Mouse (Mus musculus) lung, embryonic 15.5 days (tissue): ENCODE results near the gene Ppil4. TPM values are rescaled to one million over a fixed set of nuclear protein-coding genes. Genes with fewer than 3 reads are reported as not detected.

Source experiments
- ATAC-seq: fragments of 200-750 bp; cut with Nextera tagmentation; 2 replicates; pipeline ENCODE4 v1.8.0; 2017; ENCODE audit warnings: moderate number of reproducible peaks, borderline replicate concordance; ENCODE audit not compliant: low FRiP score, low TSS enrichment; ENCODE audit errors: extremely low read depth
- H3K27ac ChIP-seq: fragments of 300-500 bp; sonication (generic); 2 replicates; pipeline ENCODE4 v1.5.1; 2015; ENCODE audit warnings: moderate library complexity, mild to moderate bottlenecking, inconsistent platforms
- H3K27me3 ChIP-seq: fragments of 300-500 bp; sonication (generic); 2 replicates; pipeline ENCODE4 v1.6.1; 2015; ENCODE audit warnings: inconsistent platforms
- H3K36me3 ChIP-seq: fragments of 300-500 bp; sonication (generic); 2 replicates; pipeline ENCODE4 v1.6.1; 2015; ENCODE audit warnings: inconsistent platforms
- H3K4me1 ChIP-seq: fragments of 300-500 bp; sonication (generic); 2 replicates; pipeline ENCODE4 v1.6.1; 2015; ENCODE audit warnings: inconsistent platforms
- H3K4me2 ChIP-seq: fragments of 300-500 bp; sonication (generic); 2 replicates; pipeline ENCODE4 v1.6.1; 2015; ENCODE audit warnings: inconsistent platforms, mild to moderate bottlenecking, moderate library complexity
- H3K4me3 ChIP-seq: fragments of 300-500 bp; sonication (generic); 2 replicates; pipeline ENCODE4 v1.5.1; 2015; ENCODE audit warnings: mild to moderate bottlenecking, inconsistent platforms
- H3K9ac ChIP-seq: fragments of 300-500 bp; sonication (generic); 2 replicates; pipeline ENCODE4 v1.6.1; 2015; ENCODE audit warnings: inconsistent platforms
- H3K9me3 ChIP-seq: fragments of 300-500 bp; sonication (generic); 2 replicates; pipeline ENCODE4 v1.6.1; 2016; ENCODE audit warnings: inconsistent platforms
- WGBS: fragments of 180-500 bp; shearing (Covaris S2); methylation state at CpG from one replicate; pipeline ENCODE4 v1.1.7; 2015; 5-methylcytosine and 5-hydroxymethylcytosine counted together
- polyA plus RNA-seq: library from polyadenylated mRNA; unstranded; fragments of >200 nt; fragmentation: Nextera tagmentation; extraction: Ambion mirVana; gene quantifications from 2 replicates; pipeline ENCODE4 v1.2.1, GENCODE M21; 2015

The Ppil4 gene
- polyA plus RNA-seq, 1 experiment from 2014 or later = 37.5 TPM

GRCm38 (mm10) chr10:7825281-7825665, 32.6 kb downstream of the Ppil4 start:
- Histone ChIP-seq H3K36me3 (peaks cover 36% of the 10 kb centered on the region), H3K9me3 (no peaks in the 10 kb centered on the region), H3K9ac (no peak overlapping the region), H3K4me3 (no peak overlapping the region), H3K4me2 (no peak overlapping the region), H3K27me3 (no peaks in the 10 kb centered on the region), H3K27ac (no peak overlapping the region), H3K4me1 (peaks cover under 1% of the 10 kb centered on the region; the same call in 1 of the 2 replicates)
- 90% methylated on average over 4 of the region's 4 CpGs for WGBS
- no peak for ATAC-seq

DNA sequence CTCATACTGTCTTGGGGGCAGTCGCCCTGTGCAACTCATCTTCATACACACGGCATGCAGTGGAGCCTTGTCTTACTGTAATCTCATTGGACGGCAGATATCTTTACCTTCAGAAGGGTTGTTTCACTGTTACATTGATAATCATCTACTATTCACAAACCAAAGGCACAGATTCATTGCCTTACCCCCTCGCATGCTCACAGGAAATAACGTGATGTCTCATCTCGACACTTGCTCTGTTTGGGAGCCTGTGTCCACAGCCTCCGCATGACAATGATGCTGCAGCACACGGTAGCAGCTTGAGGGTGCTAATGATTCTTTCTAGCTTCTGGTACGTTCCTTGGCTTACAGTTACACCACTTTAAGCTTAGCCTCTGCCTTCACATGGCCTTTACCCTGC, 33.4 kb downstream of the Ppil4 start:
- no peak overlapping the region for H3K4me2 ChIP-seq
- no peak overlapping the region for H3K4me3 ChIP-seq
- H3K36me3 ChIP-seq = peaks cover 30% of the 10 kb centered on the region
- no peak overlapping the region for H3K9ac ChIP-seq
- WGBS = 90% methylated on average over 9 of the region's 9 CpGs
- H3K4me1 ChIP-seq = no peaks in the 10 kb centered on the region
- no peak for ATAC-seq
- H3K27me3 ChIP-seq = no peaks in the 10 kb centered on the region
- H3K9me3 ChIP-seq = no peaks in the 10 kb centered on the region
- no peak overlapping the region for H3K27ac ChIP-seq

DNA sequence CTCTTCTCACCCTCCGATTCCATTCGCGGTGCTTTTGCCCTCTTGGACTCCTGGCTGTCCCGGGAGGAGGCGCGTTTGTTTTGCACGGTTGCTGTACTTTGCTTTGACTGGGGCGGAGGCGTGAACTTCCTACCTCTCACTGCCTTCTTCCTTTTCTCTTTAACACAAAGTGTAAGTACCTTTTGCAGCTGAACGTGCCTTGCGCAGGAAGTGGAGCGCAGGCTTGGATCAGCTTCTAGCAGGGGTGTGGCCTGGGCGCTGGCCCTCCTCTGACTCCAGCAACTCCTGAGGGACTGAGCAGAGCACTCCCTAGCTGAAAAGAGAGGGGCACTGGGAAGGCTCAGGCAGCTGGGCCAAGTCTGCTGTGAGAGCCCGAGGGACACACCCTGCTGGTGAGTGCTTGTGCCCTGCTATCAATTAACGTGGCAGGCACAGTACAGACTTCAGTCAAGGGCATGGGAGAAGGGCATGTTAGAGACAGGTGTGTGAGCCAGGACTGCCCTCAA, 39.5 kb downstream of the Ppil4 start, which contains the start of gene Zc3h12d:
Gene Zc3h12d, plus strand, starts transcription at position 300 of the 506 bp plus-strand sequence.
- Histone ChIP-seq H3K9me3 (no peaks in the 10 kb centered on the region), H3K36me3 (no peaks in the 10 kb centered on the region), H3K4me1 (peaks cover 9% of the 10 kb centered on the region), H3K27ac (no peak within 1 kb of the TSS), H3K4me3 (peak within 1 kb of the TSS; percentile 32), H3K9ac (no peak within 1 kb of the TSS), H3K4me2 (peak within 1 kb of the TSS; percentile 58), H3K27me3 (peaks cover 2% of the 10 kb centered on the region; the same call in 1 of the 2 replicates)
- peak; percentile 77 for ATAC-seq
- WGBS = 2% methylated on average over 15 of the region's 15 CpGs

- no peak for ATAC-seq
- Histone ChIP-seq H3K27me3 (peaks cover 2% of the 10 kb centered on the region; the same call in 1 of the 2 replicates), H3K9ac (no peak overlapping the region)
Observed at GRCm38 (mm10) chr10:7833377-7834165, 40.9 kb downstream of the Ppil4 start.

GRCm38 (mm10) chr10:7834671-7835225, 42.1 kb downstream of the Ppil4 start:
- Histone ChIP-seq H3K9me3 (no peaks in the 10 kb centered on the region), H3K27me3 (peaks cover 2% of the 10 kb centered on the region; the same call in 1 of the 2 replicates), H3K4me3 (no peak overlapping the region), H3K27ac (no peak overlapping the region), H3K9ac (no peak overlapping the region), H3K4me1 (peaks cover 14% of the 10 kb centered on the region), H3K4me2 (no peak overlapping the region), H3K36me3 (no peaks in the 10 kb centered on the region)
- 39% methylated on average over 10 of the region's 10 CpGs for WGBS
- no peak for ATAC-seq

More at GRCm38 (mm10) chr10:7833377-7834165, 40.9 kb downstream of the Ppil4 start:
- Histone ChIP-seq H3K9me3 (no peaks in the 10 kb centered on the region), H3K4me1 (peaks cover 14% of the 10 kb centered on the region), H3K27ac (no peak overlapping the region), H3K4me3 (no peak overlapping the region), H3K4me2 (no peak overlapping the region), H3K36me3 (no peaks in the 10 kb centered on the region)
- 72% methylated on average over 9 of the region's 9 CpGs for WGBS

GRCm38 (mm10) chr10:7836902-7837301, 44.2 kb downstream of the Ppil4 start:
- H3K9me3 ChIP-seq = no peaks in the 10 kb centered on the region

DNA sequence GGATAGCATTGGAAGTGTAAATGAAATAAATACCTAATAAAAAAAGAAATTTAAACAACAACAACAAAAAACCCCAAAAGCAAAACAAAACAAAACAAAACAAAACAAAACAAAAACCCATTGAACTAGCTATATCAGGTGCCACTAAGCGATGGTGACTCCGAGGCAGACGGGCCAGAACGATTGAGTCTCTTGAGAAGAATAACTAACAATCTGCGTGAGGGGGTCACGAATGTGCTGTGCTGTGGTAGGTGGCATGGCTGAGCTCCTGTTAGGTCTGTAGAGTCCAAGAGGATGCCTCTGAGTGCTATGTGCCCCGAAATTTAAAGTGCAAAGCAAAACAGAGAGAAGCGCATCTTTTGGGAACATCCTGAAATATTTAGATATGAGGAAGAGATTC, 44.8 kb downstream of the Ppil4 start:
- Histone ChIP-seq H3K9ac (no peak overlapping the region), H3K27me3 (peaks cover 2% of the 10 kb centered on the region; the same call in 1 of the 2 replicates), H3K36me3 (no peaks in the 10 kb centered on the region), H3K9me3 (no peaks in the 10 kb centered on the region), H3K4me2 (no peak overlapping the region), H3K4me3 (no peak overlapping the region), H3K27ac (no peak overlapping the region), H3K4me1 (peaks cover 22% of the 10 kb centered on the region)
- no peak for ATAC-seq
- WGBS = 87% methylated on average over 8 of the region's 8 CpGs

More at GRCm38 (mm10) chr10:7836902-7837301, 44.2 kb downstream of the Ppil4 start:
- no peak for ATAC-seq
- Histone ChIP-seq H3K36me3 (no peaks in the 10 kb centered on the region), H3K27ac (no peak overlapping the region), H3K27me3 (peaks cover 2% of the 10 kb centered on the region; the same call in 1 of the 2 replicates), H3K9ac (no peak overlapping the region), H3K4me2 (no peak overlapping the region), H3K4me3 (no peak overlapping the region), H3K4me1 (peaks cover 22% of the 10 kb centered on the region)
- WGBS = 63% methylated on average over 2 of the region's 2 CpGs

DNA sequence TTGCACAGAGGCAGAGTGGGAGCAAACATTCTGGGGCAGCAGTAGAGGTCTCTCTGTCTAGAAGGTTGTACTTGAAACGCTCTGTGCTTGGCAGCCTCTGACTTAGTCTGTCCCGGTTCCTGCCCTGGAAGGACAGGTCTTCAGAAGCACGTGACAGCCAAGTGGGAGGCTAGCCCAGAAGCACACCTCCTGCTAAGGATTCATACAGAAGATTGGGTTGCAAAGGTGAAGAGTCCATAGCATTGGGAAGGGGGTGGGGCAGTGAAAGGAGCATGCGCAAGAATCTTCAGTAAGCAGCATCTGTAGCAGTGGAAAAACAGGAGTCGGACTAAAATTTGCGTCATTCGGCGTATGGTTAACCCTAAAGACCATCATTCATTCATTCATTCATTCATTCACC, 45.3 kb downstream of the Ppil4 start:
- Histone ChIP-seq H3K4me2 (no peak overlapping the region), H3K4me1 (peaks cover 19% of the 10 kb centered on the region), H3K36me3 (no peaks in the 10 kb centered on the region), H3K27me3 (peaks cover 2% of the 10 kb centered on the region; the same call in 1 of the 2 replicates), H3K9me3 (no peaks in the 10 kb centered on the region), H3K9ac (no peak overlapping the region), H3K4me3 (no peak overlapping the region), H3K27ac (no peak overlapping the region)
- WGBS = 83% methylated on average over 8 of the region's 8 CpGs
- ATAC-seq = no peak

DNA sequence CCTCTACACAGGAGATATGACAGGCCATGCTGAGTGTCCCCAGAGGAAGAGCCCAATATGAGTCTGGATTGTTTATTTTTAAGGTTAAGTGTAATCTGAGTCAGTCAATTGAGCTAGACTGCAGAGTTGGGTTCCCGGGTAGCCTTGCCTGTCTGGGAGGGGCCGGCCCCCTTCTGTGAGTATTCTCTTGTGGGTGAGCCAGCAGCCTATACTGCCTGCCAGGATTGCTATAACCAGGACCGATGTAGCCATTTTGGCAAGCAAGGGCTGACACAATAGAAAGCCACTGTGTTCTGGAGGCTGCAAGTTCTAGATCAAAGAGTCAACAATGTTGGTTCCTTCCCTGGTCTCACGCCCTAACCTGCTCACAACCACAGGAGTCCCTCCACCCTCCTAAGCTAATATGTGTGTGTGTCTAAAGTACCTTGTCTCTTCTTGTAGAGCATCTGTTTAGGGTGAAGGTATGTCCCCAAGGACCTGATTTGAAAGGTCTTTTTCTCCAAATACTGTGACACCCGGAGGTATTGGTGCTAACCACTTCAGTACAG, 46.3 kb downstream of the Ppil4 start:
- Histone ChIP-seq H3K27me3 (peaks cover 2% of the 10 kb centered on the region; the same call in 1 of the 2 replicates), H3K4me2 (no peak overlapping the region), H3K9me3 (no peaks in the 10 kb centered on the region), H3K4me1 (peaks cover 19% of the 10 kb centered on the region), H3K9ac (no peak overlapping the region), H3K4me3 (no peak overlapping the region), H3K36me3 (no peaks in the 10 kb centered on the region), H3K27ac (no peak overlapping the region)
- 65% methylated on average over 5 of the region's 5 CpGs for WGBS
- ATAC-seq = no peak

DNA sequence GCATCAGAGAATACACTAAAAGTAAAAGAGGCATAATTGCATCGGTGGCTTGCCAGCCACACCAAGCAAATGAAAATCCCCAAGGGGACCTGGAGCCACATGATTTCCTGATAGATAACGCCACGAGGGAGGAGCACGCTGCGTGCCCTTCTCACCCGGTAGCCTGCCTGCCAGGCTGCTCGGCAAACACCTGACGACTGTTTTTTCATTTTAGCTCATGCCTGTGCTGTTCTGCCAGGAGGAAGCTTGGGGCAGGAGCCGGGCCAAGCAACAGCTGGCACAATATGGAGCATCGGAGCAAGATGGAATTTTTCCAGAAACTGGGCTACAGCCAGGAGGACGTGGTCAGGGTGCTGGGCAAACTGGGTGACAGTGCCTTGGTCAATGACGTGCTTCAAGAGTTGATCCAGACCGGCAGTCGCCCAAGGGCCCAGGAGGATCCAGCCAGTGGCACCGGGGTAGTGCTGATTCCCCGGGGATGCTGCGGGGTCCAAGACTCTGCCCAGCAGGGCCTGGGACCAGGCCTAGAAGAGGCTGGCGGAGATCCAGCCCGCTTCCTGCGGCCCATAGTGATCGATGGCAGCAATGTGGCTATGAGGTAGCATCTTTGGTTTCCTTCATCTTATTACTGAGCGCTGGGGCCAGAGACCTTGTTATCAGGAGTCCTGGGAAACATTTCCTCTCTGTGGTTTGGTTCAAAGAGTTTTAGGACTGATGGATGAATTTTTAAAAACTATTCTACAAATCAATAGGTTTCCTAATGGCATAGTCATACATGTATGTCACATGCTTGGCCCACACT, 47.1 kb downstream of the Ppil4 start:
- Histone ChIP-seq H3K27ac (no peak overlapping the region), H3K36me3 (no peaks in the 10 kb centered on the region), H3K4me2 (no peak overlapping the region), H3K9ac (no peak overlapping the region), H3K4me1 (peaks cover 19% of the 10 kb centered on the region), H3K27me3 (peaks cover 2% of the 10 kb centered on the region; the same call in 1 of the 2 replicates), H3K4me3 (no peak overlapping the region), H3K9me3 (no peaks in the 10 kb centered on the region)
- WGBS = 60% methylated on average over 22 of the region's 22 CpGs
- no peak for ATAC-seq

- H3K36me3 ChIP-seq = no peaks in the 10 kb centered on the region
- H3K4me3 ChIP-seq = no peak overlapping the region
- H3K4me2 ChIP-seq = no peak overlapping the region
- H3K27ac ChIP-seq = no peak overlapping the region
- H3K9ac ChIP-seq = no peak overlapping the region
- peaks cover 2% of the 10 kb centered on the region; the same call in 1 of the 2 replicates for H3K27me3 ChIP-seq
- peaks cover 19% of the 10 kb centered on the region for H3K4me1 ChIP-seq
- ATAC-seq = no peak
- WGBS = 77% methylated on average over 2 of the region's 2 CpGs
- H3K9me3 ChIP-seq = no peaks in the 10 kb centered on the region
Observed at GRCm38 (mm10) chr10:7840353-7840733, 47.7 kb downstream of the Ppil4 start.
